Mouse (Mus musculus) G1E-ER4 (cell line): Measurements from ENCODE around the gene Apoc4. TPM values are rescaled to one million over a fixed set of nuclear protein-coding genes. Genes with fewer than 3 reads are reported as not detected.

Experiments
- GATA1 ChIP-seq: IDR thresholded peaks from one replicate; pipeline ENCODE4 v1.8.0; 2012; ENCODE audit warnings: low read length, inconsistent platforms
- polyA plus RNA-seq: library from polyadenylated mRNA; stranded (reverse); fragments of >175 nt; gene quantifications from 2 replicates; pipeline ENCODE4 v1.2.3, GENCODE M21; 2012

Apoc4 gene
- polyA plus RNA-seq, 1 experiment: not detected

- no peak for TF ChIP-seq GATA1
Observed at GRCm38 (mm10) chr7:19704475-19704874, 23.2 kb upstream of the Apoc4 start.

DNA sequence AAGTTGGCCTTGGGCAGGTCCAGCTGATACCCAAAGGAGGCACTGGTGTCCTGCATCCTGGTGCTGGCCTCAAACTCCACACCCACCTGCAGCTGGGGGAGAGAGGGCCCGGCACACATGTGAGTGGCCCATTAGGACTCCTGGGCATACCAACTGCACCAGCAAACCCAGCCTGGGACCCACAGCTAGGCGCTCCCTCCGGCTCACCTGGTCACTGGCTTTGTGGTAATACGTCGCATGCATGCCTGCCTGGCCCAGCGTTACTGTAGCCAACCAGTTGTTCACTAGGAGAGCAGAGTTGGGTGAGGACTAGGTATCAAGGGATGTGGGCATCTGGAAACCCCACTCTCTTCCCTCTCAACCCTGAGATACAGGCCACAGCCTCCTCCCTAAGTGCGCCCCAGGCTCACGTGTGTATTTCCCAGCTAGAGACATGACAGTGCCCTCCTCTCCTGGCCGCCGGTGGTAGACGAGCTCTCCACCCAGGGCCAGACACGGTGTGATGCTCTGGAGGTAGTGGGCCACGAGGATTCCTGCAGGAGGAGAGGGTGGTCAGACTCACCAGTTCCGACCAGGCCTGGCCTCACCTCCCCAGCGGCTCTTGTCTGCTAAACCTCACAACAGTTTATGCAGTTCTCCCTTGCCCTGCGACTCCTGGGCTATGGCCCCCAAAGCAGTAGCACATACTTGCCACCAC is 21.7 kb upstream of the Apoc4 start:
- no peak for TF ChIP-seq GATA1

DNA sequence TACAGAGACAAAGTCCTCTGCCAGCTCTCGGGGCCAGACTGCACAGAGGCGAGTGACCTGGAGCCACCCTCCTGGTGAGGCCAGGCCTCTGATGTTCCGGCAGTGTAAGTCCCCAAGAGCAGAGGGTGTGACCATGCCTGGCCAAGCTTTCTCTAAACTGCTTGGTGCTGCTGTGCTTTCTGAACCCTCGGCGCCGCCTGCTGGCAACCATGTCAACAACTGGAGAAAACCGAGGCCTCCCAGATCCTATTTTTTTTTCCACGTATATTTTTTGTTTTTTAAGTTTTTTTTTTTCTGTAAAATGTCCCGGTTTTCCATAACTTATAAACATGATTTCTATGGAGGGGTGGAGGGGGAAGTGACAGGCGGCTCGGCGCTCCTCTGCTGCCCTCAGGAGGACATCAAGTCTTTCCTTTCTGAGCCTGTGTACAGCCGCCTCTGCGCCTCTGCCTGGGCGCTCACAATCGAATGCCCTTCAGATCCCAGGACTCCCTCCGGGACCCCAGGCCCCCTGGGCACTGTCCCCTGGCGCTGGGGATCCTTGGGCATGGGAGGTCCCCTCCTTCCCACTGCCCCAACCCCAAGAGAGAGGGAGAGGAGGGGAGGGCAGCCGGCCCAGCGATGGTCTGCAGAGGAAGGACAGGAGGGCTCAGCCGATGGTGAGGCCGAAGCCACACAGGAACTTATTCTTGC is 19.9 kb upstream of the Apoc4 start:
- TF ChIP-seq GATA1: no peak

GRCm38 (mm10) chr7:19700299-19701068 is 19.2 kb upstream of the Apoc4 start:
- no peak for TF ChIP-seq GATA1

GRCm38 (mm10) chr7:19699827-19700148 is 18.5 kb upstream of the Apoc4 start:
- no peak for TF ChIP-seq GATA1

- no peak for TF ChIP-seq GATA1
Observed at GRCm38 (mm10) chr7:19698907-19699826, 17.9 kb upstream of the Apoc4 start, which contains the start of gene Apoe. Gene Apoe, minus strand, starts transcription at chr7:19699188.

DNA sequence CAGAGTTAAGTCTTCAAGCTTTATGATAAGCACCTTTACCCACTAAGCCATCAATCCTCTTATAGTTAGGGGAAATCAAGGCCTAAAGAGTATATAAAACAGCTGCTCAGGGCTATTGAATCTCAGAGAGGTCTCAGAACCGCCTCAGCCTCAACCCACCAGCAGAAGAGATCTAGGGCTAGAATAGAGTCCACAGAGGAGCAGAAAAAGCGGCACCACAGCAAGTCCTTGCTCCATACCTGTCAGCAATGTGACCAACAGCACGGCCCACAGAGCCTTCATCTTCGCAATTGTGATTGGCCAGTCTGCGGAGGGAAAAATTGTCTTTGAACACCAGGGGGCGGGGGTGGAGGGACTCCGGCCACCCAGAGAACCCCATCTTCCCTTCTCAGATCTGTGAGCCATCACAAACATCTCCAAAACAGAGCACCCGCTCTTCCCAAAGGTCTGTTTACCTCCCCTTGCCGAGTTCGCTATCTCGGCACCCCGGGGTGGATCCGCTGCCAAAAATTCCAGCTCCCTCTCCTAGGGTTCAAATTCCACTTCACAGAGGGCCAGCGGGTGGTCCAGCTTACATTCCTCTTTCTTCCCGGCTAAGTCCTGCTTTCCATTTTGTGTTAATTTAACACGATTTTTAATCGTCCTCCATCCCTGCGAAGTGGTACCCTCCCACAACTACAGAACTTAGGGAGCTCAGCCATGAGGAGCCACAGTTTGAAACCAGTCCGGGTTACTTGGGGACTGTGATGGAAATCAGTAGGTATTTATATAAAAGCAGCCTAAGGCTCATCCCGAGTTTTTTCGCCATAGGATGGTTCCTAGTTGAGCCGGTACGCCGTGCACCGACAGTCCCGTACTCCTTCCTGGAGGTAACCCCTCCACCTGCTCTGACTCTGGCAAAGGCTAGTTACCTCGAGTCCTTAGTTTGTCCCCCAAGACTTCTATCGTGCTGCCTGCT is 16.9 kb upstream of the Apoc4 start:
- TF ChIP-seq GATA1: no peak

DNA sequence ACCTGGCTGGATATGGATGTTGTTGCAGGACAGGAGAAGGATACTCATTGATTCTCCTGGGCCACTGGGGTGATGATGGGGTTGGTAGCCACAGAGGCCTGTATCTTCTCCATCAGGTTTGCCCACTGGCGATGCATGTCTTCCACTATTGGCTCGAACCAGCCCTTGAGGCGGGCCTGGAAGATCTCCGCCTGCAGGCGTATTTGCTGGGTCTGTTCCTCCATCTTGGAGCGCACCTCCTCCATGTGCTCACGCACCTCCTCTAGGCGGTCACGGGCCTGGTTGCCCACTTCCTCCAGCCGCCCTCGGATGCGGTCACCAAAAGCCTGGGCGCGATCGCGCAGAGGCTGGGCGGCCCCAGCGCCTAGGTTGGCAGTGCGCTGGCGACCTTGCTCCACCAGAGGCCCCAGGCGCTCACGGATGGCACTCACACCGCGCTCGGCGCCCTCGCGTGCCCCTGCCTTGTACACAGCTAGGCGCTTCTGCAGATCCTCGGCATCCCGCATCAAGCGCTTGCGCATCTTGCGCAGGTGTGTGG is 15.1 kb upstream of the Apoc4 start:
- no peak for TF ChIP-seq GATA1

GRCm38 (mm10) chr7:19695881-19696280 is 14.6 kb upstream of the Apoc4 start:
- no peak for TF ChIP-seq GATA1

DNA sequence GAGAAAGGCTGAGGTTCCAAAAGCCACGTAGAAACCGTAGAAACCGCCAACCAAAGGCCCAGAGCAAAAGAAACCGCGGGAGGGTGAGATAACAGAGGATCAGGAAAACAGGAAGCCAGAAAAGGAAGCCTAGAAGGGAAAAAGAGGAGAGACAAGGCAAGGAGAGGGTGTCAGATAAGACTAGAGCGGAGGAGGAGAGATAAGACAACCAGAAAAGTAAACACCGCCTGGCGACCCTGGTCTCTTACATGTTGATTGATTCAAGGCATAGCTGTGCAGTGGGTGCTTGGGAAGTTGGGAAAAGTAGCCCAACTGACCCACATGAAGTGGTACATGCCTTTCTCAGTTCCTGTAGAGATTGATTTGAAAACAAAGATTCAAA is 13.9 kb upstream of the Apoc4 start:
- TF ChIP-seq GATA1: peak; percentile 89

DNA sequence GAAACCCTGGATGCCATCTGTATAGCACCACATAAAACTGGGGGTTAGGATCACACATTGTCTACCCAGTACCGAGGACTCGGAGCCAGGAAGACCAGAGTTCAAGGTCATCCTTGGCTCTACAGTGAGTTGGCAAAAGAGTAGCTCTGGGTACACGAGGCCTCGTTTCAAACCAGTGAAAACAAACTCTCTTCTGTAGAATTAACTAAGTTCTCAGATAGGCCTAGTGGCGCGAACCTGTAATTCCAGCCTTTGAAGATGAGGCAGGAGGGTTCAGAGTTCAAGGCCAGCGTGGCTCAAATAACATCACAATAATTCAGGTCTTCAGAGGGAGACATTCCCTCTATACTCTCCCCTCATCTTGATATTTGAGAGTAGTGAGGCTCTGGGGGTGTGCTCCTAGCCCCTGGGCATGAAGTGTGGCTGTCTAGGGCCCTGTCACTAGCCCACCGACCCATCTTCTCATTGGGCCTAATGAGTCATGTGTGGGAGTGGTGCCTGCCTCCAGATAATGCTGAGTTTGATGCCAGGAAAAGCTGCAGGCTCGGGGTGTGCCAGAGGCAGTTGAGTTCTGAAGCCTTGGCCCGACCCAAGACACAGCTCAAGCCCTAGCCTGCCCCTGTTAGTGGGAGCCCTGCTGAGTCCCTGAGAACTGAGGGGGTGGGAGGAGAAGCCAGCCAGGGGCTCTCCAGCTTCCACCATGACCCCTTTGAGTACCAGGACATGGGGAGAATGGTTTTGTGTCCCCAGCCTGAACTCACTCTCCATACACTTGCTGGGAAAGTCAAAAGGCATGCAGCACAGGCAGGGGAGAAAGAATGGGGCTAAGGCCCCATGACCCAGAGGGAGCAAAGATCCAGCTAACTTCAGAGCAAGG is 13.3 kb upstream of the Apoc4 start:
- TF ChIP-seq GATA1: no peak

- no peak for TF ChIP-seq GATA1
Observed at GRCm38 (mm10) chr7:19693421-19693820, 12.1 kb upstream of the Apoc4 start.

- TF ChIP-seq GATA1: no peak
Observed at GRCm38 (mm10) chr7:19691873-19692865, 10.9 kb upstream of the Apoc4 start, which contains the start of gene Apoc1. Gene Apoc1, minus strand, starts transcription at chr7:19692660.
